Mouse (Mus musculus) G1E (cell line): ENCODE measurements around the gene Ttc16.

Experiments used
- CTCF ChIP-seq: IDR thresholded peaks from 2 replicates; pipeline ENCODE4 v1.5.1; 2012; ENCODE audit warnings: low read depth, low read length, inconsistent platforms, mixed read lengths
- GATA1 ChIP-seq: IDR thresholded peaks from 2 replicates; pipeline ENCODE4 v1.6.1; 2012; ENCODE audit warnings: borderline replicate concordance, low read length, inconsistent platforms, mixed read lengths

GRCm38 (mm10) chr2:32752181-32752580 is 23.3 kb downstream of the Ttc16 start:
- TF ChIP-seq CTCF (no peak), GATA1 (no peak)
